Mouse (Mus musculus) embryonic facial prominence, embryonic 11.5 days (tissue): Measurements from ENCODE around the gene Snrpd2. TPM values are rescaled to one million over a fixed set of nuclear protein-coding genes. Genes with fewer than 3 reads are reported as not detected.

ENCODE experiments used
- microRNA counts: library from miRNA; unstranded; fragments of <30 nt; microRNA quantifications from one replicate; lab custom pipeline; 2016
- microRNA-seq: library from miRNA; unstranded; fragments of <30 nt; microRNA quantifications from one replicate; pipeline ENCODE4, GENCODE M21; 2016; ENCODE audit warnings: borderline number of aligned reads
- polyA plus RNA-seq: library from polyadenylated mRNA; unstranded; fragments of >200 nt; fragmentation: Nextera tagmentation; extraction: Ambion mirVana; gene quantifications from 2 replicates; pipeline ENCODE4 v1.2.1, GENCODE M21; 2014

Snrpd2 gene
- polyA plus RNA-seq, 1 experiment from 2014 or later: 157 TPM

MicroRNA genes within 50 kb of the gene (microRNA counts, 519-probe panel; counts per million panel counts)
- not detected for microRNA mmu-miR-330 (lab: Ali Mortazavi, UCI)

Small RNAs within 50 kb of the gene (microRNA-seq; reads per million reads assigned to microRNA genes)
- gene Mir330: 304 reads per million, percentile 58 among the genes with 10 or more reads in this experiment

Other genes starting within 250 kb of the Snrpd2 start
- gene Ccdc61, start 239.3 kb upstream of the Snrpd2 start, polyA plus RNA-seq: 22.6 and 26.5 TPM in 2 replicates
- gene Nova2, start 223.8 kb upstream of the Snrpd2 start, polyA plus RNA-seq: 1.4 and 1.7 TPM in 2 replicates
- gene Nanos2, start 162.3 kb upstream of the Snrpd2 start, polyA plus RNA-seq: not detected in 2 replicates
- 4.3 and 5.3 TPM in 2 replicates for gene Mypop, start 158.5 kb upstream of the Snrpd2 start, polyA plus RNA-seq
- 27.9 and 28.3 TPM in 2 replicates for gene Irf2bp1, start 145.7 kb upstream of the Snrpd2 start, polyA plus RNA-seq
- not detected in 2 replicates for gene Foxa3, start 126.2 kb upstream of the Snrpd2 start, polyA plus RNA-seq
- gene Sympk, start 125.3 kb upstream of the Snrpd2 start, polyA plus RNA-seq: 34.8 and 36.3 TPM in 2 replicates
- gene Rsph6a, start 95.0 kb upstream of the Snrpd2 start, polyA plus RNA-seq: not detected in 2 replicates
- 17.2 and 17.7 TPM in 2 replicates for gene Dmwd, start 73.5 kb upstream of the Snrpd2 start, polyA plus RNA-seq
- 5.1 and 6.5 TPM in 2 replicates for gene Dmpk, start 65.9 kb upstream of the Snrpd2 start, polyA plus RNA-seq
- 10.0 and 10.5 TPM in 2 replicates for gene Six5, start 55.1 kb upstream of the Snrpd2 start, polyA plus RNA-seq
- 2.4 TPM in 2 replicates for gene Gm4969, start 31.4 kb upstream of the Snrpd2 start, polyA plus RNA-seq
- 7.4 and 7.7 TPM in 2 replicates for gene Fbxo46, start 29.9 kb upstream of the Snrpd2 start, polyA plus RNA-seq
- 9.4 and 9.7 TPM in 2 replicates for gene Qpctl, start 431 bp upstream of the Snrpd2 start, polyA plus RNA-seq
- 0.15 and 0.77 TPM in 2 replicates for gene Gipr, start 16.4 kb downstream of the Snrpd2 start, polyA plus RNA-seq
- 2.1 and 2.3 TPM in 2 replicates for gene Eml2, start 26.7 kb downstream of the Snrpd2 start, polyA plus RNA-seq
- gene Gpr4, start 62.8 kb downstream of the Snrpd2 start, polyA plus RNA-seq: 1.4 and 1.8 TPM in 2 replicates
- 39.5 and 45.5 TPM in 2 replicates for gene Opa3, start 78.6 kb downstream of the Snrpd2 start, polyA plus RNA-seq
- 53.2 and 54.9 TPM in 2 replicates for gene Vasp, start 122.1 kb downstream of the Snrpd2 start, polyA plus RNA-seq
- not detected in 2 replicates for gene Ppm1n, start 130.3 kb downstream of the Snrpd2 start, polyA plus RNA-seq
- 15.8 and 17.5 TPM in 2 replicates for gene Rtn2, start 132.9 kb downstream of the Snrpd2 start, polyA plus RNA-seq
- not detected in 2 replicates for gene Fosb, start 160.3 kb downstream of the Snrpd2 start, polyA plus RNA-seq
- 87.1 and 94.5 TPM in 2 replicates for gene Ercc1, start 195.1 kb downstream of the Snrpd2 start, polyA plus RNA-seq
- gene Cd3eap, start 209.8 kb downstream of the Snrpd2 start, polyA plus RNA-seq: 20.1 and 21.5 TPM in 2 replicates
- gene Ppp1r13l, start 210.0 kb downstream of the Snrpd2 start, polyA plus RNA-seq: 4.7 and 5.2 TPM in 2 replicates
- 7.1 and 8.2 TPM in 2 replicates for gene Ercc2, start 232.3 kb downstream of the Snrpd2 start, polyA plus RNA-seq